Mouse (Mus musculus) brain, embryonic 18.5 days (tissue): ENCODE results near the gene Ankmy2.
"Not testable (repeated sequence)": the region's sequence is repeated elsewhere in the genome, so short reads cannot be mapped to it uniquely, and the experiment has no call there.

ENCODE experiments used
- DNase-seq: peaks from one replicate; pipeline ENCODE4 v3.0.0-alpha.2; 2012; ENCODE audit warnings: low read depth, low spot score

The Ankmy2 gene

GRCm38 (mm10) chr12:36157638-36158308 lies 859 bp downstream of the Ankmy2 start, which contains the start of gene Bzw2:
Gene Bzw2 (minus strand): TSS chr12:36158080.
- peak; percentile 57 for DNase-seq

DNA sequence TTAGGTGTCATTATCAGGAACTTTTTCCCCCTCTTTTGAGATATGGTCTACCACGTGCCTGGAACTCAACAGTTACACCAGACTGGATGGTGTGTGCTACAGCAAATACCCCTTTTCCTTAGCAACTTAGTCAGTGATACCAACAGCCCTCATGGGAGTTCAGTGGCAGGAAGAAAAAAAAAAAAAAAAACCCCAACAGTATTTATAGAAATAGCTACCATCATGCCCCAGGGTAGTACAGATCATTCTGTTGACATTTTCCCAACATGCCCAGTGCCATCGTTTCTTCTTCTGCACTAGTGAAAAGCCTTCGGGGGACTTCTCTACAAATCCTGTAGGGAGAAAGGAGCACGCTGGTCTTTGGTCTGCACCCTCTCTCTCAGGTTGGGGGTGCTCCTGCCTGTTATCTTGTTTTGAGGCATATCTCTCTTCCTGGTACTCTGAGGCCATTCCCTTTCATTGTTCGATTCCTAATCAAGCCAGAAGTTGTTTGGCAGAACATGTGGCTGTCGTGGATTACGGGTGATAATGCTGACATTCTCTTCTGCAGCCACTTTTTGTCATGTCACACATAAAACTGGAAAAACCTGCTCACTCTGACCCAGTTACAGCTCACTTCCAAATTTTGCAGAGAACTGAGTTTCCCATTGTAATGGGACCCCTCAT lies 7.3 kb downstream of the Ankmy2 start:
- no peak for DNase-seq

DNA sequence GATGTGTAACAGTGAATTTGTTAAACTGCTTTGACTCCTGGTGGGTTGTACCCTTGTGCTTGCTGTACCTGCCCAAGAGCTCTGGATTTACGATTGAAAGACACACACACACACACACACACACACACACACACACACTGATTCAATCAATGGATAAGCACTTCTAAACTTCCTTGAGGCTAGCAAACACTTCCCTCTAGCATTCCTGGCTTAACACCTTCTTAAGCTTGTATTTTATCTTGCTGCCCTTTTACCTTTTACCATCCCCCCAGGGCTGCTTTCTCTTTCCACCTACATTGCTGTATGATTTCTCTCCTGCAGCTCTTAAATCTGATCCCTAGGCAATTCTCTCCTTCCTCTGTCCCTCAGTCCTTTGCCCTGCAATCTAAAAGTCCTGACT lies 8.4 kb downstream of the Ankmy2 start:
- no peak for DNase-seq

GRCm38 (mm10) chr12:36177227-36177626 lies 20.3 kb downstream of the Ankmy2 start:
- no peak for DNase-seq

DNA sequence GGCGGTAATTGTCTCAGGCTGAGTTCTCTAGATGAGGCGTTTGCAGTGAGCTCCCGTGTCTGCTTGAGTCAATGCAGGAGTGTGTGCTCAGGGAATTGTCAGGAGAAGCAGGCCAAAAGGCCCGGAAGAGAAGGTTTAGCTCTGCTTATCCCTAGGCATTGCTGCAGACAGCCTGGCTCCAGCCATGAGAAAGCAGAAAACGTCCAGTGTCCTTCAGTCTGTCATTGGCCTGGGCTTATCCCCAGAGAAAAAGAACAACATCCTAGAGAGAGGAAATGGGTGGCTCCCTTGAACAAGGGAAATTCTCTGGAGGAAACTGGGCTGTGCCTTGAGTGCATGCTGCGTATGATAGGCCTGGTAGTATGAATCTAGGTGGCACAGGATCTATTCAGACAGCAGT lies 25.7 kb downstream of the Ankmy2 start:
- DNase-seq, result no peak

DNA sequence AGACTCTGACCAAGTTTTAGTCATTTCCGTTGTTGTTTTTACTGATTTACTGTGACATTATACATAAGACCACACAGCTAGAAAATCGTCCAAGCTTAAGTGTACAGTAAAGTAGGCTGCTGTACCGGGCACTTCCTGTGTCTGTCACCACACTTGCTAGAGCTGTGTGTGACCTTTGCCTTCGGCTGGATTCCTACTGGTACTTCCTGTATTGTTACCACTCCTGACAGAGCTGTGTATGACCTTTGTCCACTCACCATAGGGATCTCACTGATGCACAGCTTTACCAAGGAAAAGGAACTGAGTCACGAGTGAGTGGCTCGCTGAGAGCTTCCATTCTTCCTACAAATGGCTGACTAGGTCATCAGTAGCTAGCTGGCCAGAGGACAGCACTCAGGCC lies 30.2 kb downstream of the Ankmy2 start:
- no peak for DNase-seq

GRCm38 (mm10) chr12:36189610-36190009 lies 32.7 kb downstream of the Ankmy2 start:
- no peak for DNase-seq

DNA sequence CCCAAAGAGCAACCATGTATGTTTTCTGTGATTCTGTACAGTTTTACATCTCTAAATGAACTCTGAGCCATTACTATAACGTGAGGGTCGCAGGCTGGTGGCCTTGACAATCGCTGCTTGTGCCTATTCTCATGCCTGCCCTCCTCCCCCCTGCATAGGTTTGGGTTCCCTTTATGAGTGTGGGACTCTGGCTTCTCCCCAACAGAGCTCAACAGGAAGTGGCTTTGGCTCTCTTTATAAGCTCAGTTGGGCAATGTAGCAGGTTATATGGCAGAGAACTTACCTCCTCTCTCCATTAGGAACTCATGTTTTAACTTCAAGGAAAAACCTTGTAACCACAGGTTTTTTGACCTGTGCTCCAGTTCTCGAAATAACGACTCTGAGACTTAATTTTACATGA lies 33.4 kb downstream of the Ankmy2 start:
- no peak for DNase-seq

DNA sequence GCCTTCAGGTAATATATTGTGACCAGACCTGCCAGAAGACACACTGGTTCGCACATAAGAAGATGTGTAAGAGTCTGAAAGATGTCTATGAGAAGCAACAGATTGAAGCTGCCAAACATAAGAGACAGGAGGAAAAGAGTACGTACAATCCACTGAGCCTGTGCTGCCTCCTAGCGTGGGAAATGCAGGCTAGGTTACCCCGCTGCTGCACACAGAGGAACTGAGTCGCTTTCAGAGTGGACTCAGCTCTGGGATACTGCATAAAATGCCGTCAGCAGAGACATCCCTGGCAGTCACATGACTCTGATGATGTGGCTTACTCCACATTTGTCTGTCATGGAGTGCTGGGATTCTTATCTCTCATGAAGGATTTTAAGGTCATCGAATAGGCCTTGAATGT lies 38.1 kb downstream of the Ankmy2 start:
- no peak for DNase-seq

- not testable (repeated sequence) for DNase-seq
Measured at GRCm38 (mm10) chr12:36205579-36206119, 48.7 kb downstream of the Ankmy2 start.

- peak; percentile 56 for DNase-seq
Measured at GRCm38 (mm10) chr12:36207072-36207799, 50.3 kb downstream of the Ankmy2 start.

DNA sequence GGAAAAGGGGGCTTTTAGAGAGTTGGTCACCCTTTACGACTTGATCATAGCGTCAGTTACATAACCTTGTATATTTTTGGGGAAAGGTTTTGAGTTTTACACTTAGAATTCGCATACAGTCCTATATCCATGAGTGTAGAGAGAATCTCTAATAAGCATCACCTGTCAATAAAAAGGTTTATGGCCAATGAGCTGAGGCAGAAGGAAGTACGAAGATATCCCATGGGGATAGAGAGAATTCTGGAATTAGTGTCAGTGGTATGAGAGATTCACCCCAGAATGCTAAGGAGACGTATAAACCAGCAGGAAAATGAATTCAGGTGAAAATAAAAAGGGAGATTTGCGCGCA lies 50.9 kb downstream of the Ankmy2 start:
- no peak for DNase-seq

- no peak for DNase-seq
Measured at GRCm38 (mm10) chr12:36208456-36208855, 51.5 kb downstream of the Ankmy2 start.

DNA sequence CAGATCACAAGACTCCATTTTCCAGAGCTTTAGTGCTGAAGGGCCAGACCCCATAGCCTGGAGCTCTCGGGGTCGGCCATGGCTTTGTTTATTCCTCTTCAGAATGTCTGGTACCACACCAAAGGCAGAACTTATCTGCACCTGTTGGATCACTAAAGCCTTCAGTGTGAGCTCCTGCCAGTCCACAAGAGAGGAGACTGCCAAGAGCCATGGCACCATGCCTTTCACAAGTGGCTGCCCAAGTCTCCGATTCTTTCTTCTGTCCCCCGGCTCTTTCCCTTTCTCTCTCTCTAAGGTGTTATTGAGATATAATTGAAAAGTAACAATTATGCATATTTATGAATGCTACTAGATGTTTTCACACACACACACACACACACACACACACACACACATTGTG lies 53.2 kb downstream of the Ankmy2 start:
- DNase-seq, result no peak

- no peak for DNase-seq
Measured at GRCm38 (mm10) chr12:36214389-36215148, 57.7 kb downstream of the Ankmy2 start.

- peak; percentile 40 for DNase-seq
Measured at GRCm38 (mm10) chr12:36215149-36215480, 58.2 kb downstream of the Ankmy2 start.

DNA sequence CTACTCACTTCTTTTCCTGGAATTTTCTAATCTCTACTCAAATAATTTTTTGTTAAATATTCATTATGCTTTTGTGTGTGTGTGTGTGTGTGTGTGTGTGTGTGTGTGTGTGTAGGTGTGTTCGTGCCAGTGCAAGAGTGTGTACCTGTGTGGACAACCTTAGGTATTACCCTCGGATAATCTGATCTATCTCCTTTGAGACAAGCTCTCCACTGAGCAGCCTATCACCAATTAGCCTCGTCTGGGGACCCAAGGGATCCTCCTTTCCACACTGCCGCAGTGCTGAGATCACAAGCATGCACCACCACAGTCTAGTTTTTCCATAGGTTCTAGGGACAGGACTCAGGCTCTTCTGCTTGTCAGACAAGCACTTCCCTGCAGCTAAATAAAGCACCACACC lies 59.3 kb downstream of the Ankmy2 start:
- DNase-seq, result no peak

DNA sequence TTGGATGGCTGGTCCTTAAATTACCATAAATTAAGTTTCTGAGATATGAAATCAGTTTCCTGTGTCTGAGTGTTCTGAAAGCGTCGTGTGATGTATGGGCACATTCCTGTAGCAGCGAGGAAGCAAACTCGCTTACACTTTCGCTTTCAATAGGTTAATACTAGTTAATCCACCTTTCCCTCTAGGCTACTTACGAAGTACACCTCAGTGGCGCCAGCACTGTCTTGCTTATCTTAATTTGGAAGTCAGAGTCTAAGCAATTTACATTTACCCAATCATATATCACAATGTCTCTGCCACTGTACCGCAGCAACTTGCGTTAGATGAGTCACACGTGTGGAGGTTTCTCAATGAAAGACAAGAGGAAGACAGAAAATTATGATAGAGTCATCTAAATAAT lies 60.0 kb downstream of the Ankmy2 start:
- no peak for DNase-seq

GRCm38 (mm10) chr12:36224392-36224791 lies 67.5 kb downstream of the Ankmy2 start:
- no peak for DNase-seq

- no peak for DNase-seq
Measured at GRCm38 (mm10) chr12:36231386-36231785, 74.5 kb downstream of the Ankmy2 start.

DNA sequence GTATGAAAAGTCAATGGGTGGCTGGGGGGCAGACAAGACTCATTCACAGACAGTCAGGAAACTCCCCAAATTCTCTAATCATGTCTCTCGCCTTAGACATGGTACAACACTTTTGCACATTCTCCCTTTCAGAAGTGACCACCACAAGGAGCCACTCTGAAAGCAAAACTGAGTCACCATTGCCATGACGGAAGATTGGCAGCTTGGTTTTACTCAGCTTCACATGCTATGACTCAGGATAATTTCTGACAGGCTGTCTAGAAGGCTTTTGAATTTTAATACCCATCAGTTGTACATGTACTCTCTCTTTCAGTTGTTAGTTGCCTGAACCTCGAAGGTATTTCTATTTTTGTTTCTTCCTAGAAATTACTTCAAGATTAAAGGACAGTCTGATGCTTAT lies 84.3 kb downstream of the Ankmy2 start:
- no peak for DNase-seq
